Mouse (Mus musculus): ENCODE data around the gene Sypl2. TPM values are rescaled to one million over a fixed set of nuclear protein-coding genes. Genes with fewer than 3 reads are reported as not detected.

Gene Sypl2
- total and polyA plus RNA-seq, 3 experiments, result not detected

DNA sequence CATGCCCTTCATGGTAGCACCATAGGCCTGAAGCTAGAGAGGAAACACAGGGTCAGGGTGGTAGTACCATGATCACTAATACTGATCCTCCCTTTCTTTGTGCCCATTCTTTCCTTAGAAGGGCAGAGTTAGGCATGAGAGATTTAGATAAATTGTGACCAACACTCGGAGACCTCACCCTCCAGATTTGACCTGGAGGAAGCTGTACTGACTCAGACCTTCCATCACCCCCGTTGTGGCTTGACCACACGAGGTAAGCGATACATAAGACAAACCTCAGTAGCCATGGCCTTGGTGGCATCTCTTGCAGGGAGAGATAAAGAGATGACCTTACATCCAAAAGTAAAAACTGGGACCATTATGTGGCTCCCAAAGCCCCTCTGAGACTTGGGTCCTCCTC, 31.2 kb downstream of the Sypl2 start:
- Histone ChIP-seq H3K27me3 (ENCODE audit: control insufficient read depth in 1 of 2, insufficient read depth in 2 of 2, low read length in 2 of 2) (no peaks in the 10 kb centered on the region), H3K9ac (ENCODE audit: control insufficient read depth, low read depth, low read length, poor library complexity, severe bottlenecking) (no peak overlapping the region), H3K36me3 (ENCODE audit: control insufficient read depth in 1 of 2, insufficient read depth in 2 of 2, low read length in 2 of 2) (peaks cover 0 to 7% of the 10 kb centered on the region in 2 experiments; a peak in 2 of 4 replicates), H3K4me3 (ENCODE audit: control insufficient read depth in 1 of 2, insufficient read depth in 1 of 2, low read depth in 2 of 2, low read length in 2 of 2) (no peak overlapping the region), H3K9me3 (replicated peaks; ENCODE audit: insufficient read depth, low read length) (no peaks in the 10 kb centered on the region), H3K79me2 (ENCODE audit: control insufficient read depth, insufficient read depth, low read length, poor library complexity) (no peaks in the 10 kb centered on the region), H3K27ac (ENCODE audit: control insufficient read depth, low read depth, low read length) (no peak overlapping the region), H3K4me1 (ENCODE audit: control insufficient read depth in 1 of 2, insufficient read depth in 2 of 2, low read length in 2 of 2) (peaks cover 3 to 6% of the 10 kb centered on the region in 2 experiments; a peak in 3 of 4 replicates)
- no peak for DNase-seq (ENCODE audit: low read depth, low spot score)
- TF ChIP-seq ZC3H11A (IDR thresholded peaks at IDR 0.05; ENCODE audit: low read depth, low read length), result no peak
- no peak for TF ChIP-seq CTCF (IDR thresholded peaks at IDR 0.05 in 2 of 3, conservative IDR thresholded peaks at IDR 0.05 in 1 of 3; ENCODE audit: control insufficient read depth in 1 of 3, insufficient read depth in 1 of 3, low read depth in 2 of 3, low read length in 3 of 3, poor library complexity in 1 of 3, severe bottlenecking in 1 of 3)
- no peak for TF ChIP-seq ZMIZ1 (IDR thresholded peaks at IDR 0.05; ENCODE audit: low read depth, low read length)
- TF ChIP-seq MEF2A (IDR thresholded peaks at IDR 0.05; ENCODE audit: extremely low read depth, insufficient replicate concordance, low read depth, low read length, poor library complexity, severe bottlenecking), result no peak
- no peak for TF ChIP-seq SMC3 (IDR thresholded peaks at IDR 0.05; ENCODE audit: low read depth, low read length)
- TF ChIP-seq RAD21 (IDR thresholded peaks at IDR 0.05; ENCODE audit: low read depth, low read length), result no peak
- no peak for TF ChIP-seq GATA1 (IDR thresholded peaks at IDR 0.05; ENCODE audit: low read depth, low read length)
- TF ChIP-seq TAL1 (IDR thresholded peaks at IDR 0.05; ENCODE audit: low read length), result no peak
- TF ChIP-seq POLR2AphosphoS2 (IDR thresholded peaks at IDR 0.05; ENCODE audit: low read length), result no peak
- no peak for TF ChIP-seq TBP (IDR thresholded peaks at IDR 0.05; ENCODE audit: low read depth, low read length)
- TF ChIP-seq MXI1 (IDR thresholded peaks at IDR 0.05; ENCODE audit: low read depth, low read length), result no peak
- TF ChIP-seq USF1 (IDR thresholded peaks at IDR 0.05; ENCODE audit: low read depth, low read length), result no peak
- no peak for TF ChIP-seq JUND (IDR thresholded peaks at IDR 0.05; ENCODE audit: low read depth, low read length)
- TF ChIP-seq RCOR1 (IDR thresholded peaks at IDR 0.05; ENCODE audit: low read depth, low read length), result no peak
- TF ChIP-seq CHD2 (IDR thresholded peaks at IDR 0.05; ENCODE audit: low read length), result no peak
- TF ChIP-seq POLR2A (IDR thresholded peaks at IDR 0.05; ENCODE audit: control insufficient read depth in 1 of 2, insufficient read depth in 1 of 2, low read depth in 1 of 2, low read length in 2 of 2, poor library complexity in 1 of 2), result no peak
- TF ChIP-seq NRF1 (IDR thresholded peaks at IDR 0.05; ENCODE audit: insufficient read depth, low read depth, low read length, poor library complexity, severe bottlenecking), result no peak
- TF ChIP-seq ZNF384 (IDR thresholded peaks at IDR 0.05; ENCODE audit: low read depth, low read length), result no peak

DNA sequence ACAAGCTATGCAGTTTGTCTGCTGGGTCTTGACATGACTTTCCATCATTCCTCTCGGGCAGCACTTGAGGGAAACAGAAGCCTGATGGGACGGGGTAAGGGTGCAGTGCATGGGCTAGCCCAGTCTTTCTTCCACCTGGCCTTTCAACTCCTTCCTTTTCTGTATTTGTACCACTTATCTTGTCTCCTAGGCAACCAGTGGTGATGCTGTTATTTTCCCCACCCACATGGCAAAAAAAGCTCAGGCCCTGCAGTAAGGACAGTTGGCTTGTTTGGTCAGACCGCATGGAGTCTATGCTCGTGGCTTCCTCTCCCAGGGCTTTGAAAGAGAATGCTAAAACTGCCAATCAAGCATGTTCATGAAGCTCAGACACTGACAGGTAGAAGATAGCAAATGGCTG, 32.8 kb downstream of the Sypl2 start:
- H3K4me1 ChIP-seq (ENCODE audit: control insufficient read depth in 1 of 2, insufficient read depth in 2 of 2, low read length in 2 of 2), result peaks cover 0 to 3% of the 10 kb centered on the region in 2 experiments; a peak in 2 of 4 replicates
- DNase-seq (ENCODE audit: low read depth, low spot score), result no peak

More for the DNA sequence above, 32.8 kb downstream of the Sypl2 start:
- peaks cover 0 to 3% of the 10 kb centered on the region in 2 experiments; a peak in 2 of 4 replicates for H3K36me3 ChIP-seq (ENCODE audit: control insufficient read depth in 1 of 2, insufficient read depth in 2 of 2, low read length in 2 of 2)
- H3K27ac ChIP-seq (ENCODE audit: control insufficient read depth, low read depth, low read length), result no peak overlapping the region
- H3K9me3 ChIP-seq (replicated peaks; ENCODE audit: insufficient read depth, low read length), result no peaks in the 10 kb centered on the region
- no peak overlapping the region for H3K9ac ChIP-seq (ENCODE audit: control insufficient read depth, low read depth, low read length, poor library complexity, severe bottlenecking)
- TF ChIP-seq CHD1 (IDR thresholded peaks at IDR 0.05; ENCODE audit: low read depth, low read length) (no peak), MAX (IDR thresholded peaks at IDR 0.05; ENCODE audit: low read length) (no peak), USF2 (IDR thresholded peaks at IDR 0.05; ENCODE audit: borderline replicate concordance in 1 of 2, insufficient read depth in 1 of 2, low read depth in 1 of 2, low read length in 2 of 2) (no peak), RCOR1 (IDR thresholded peaks at IDR 0.05; ENCODE audit: low read depth, low read length) (no peak), RAD21 (IDR thresholded peaks at IDR 0.05; ENCODE audit: low read depth, low read length) (no peak), MYB (IDR thresholded peaks at IDR 0.05; ENCODE audit: low read depth, low read length) (no peak), SMC3 (IDR thresholded peaks at IDR 0.05; ENCODE audit: low read depth, low read length) (no peak), POLR2AphosphoS5 (IDR thresholded peaks at IDR 0.05; ENCODE audit: borderline replicate concordance, low read depth, low read length) (no peak), ZKSCAN1 (IDR thresholded peaks at IDR 0.05; ENCODE audit: low read depth, low read length) (no peak)
- no peaks in the 10 kb centered on the region for H3K79me2 ChIP-seq (ENCODE audit: control insufficient read depth, insufficient read depth, low read length, poor library complexity)
- no peaks in the 10 kb centered on the region for H3K27me3 ChIP-seq (ENCODE audit: control insufficient read depth in 1 of 2, insufficient read depth in 2 of 2, low read length in 2 of 2)
- H3K4me3 ChIP-seq (ENCODE audit: control insufficient read depth in 1 of 2, insufficient read depth in 1 of 2, low read depth in 2 of 2, low read length in 2 of 2), result no peak overlapping the region
